Mouse (Mus musculus): ENCODE measurements at regions not wholly inside any gene's neighbourhood (a gene's known extent, or its start where the extent isn't known, plus 50 kb on each side); places are given as distances from the start of the nearest gene placed in this dataset.

GRCm38 (mm10) chr9:30355642-30356041 is 71.3 kb upstream of the Snx19 start:
- Histone ChIP-seq H3K27ac (ENCODE audit: low read depth, low read length) (no peak overlapping the region), H3K4me2 (replicated peaks; ENCODE audit: low read depth, low read length) (no peak overlapping the region), H3K9ac (ENCODE audit: low read depth, low read length) (no peak overlapping the region), H3K4me3 (ENCODE audit: low read depth, low read length) (no peak overlapping the region), H3K4me1 (replicated peaks; ENCODE audit: control insufficient read depth, insufficient read depth, low read length) (no peaks in the 10 kb centered on the region), H3K36me3 (ENCODE audit: control insufficient read depth, insufficient read depth, low read length) (no peaks in the 10 kb centered on the region), H3K27me3 (ENCODE audit: control insufficient read depth, insufficient read depth, low read length) (no peaks in the 10 kb centered on the region), H3K9me3 (ENCODE audit: control insufficient read depth, low read length) (no peaks in the 10 kb centered on the region)
- WGBS, result 95% methylated on average over 2 of the region's 2 CpGs
- no peak for ATAC-seq (ENCODE audit: low FRiP score)
- DNase-seq (ENCODE audit: low spot score), result no peak

GRCm38 (mm10) chr9:30369554-30370440 is 57.1 kb upstream of the Snx19 start:
- Histone ChIP-seq H3K9ac (ENCODE audit: low read depth, low read length) (no peak overlapping the region), H3K27me3 (ENCODE audit: control insufficient read depth, insufficient read depth, low read length) (no peaks in the 10 kb centered on the region), H3K4me2 (replicated peaks; ENCODE audit: low read depth, low read length) (no peak overlapping the region), H3K9me3 (ENCODE audit: control insufficient read depth, low read length) (no peaks in the 10 kb centered on the region), H3K4me3 (ENCODE audit: low read depth, low read length) (no peak overlapping the region), H3K36me3 (ENCODE audit: control insufficient read depth, insufficient read depth, low read length) (no peaks in the 10 kb centered on the region), H3K4me1 (replicated peaks; ENCODE audit: control insufficient read depth, insufficient read depth, low read length) (no peaks in the 10 kb centered on the region), H3K27ac (ENCODE audit: low read depth, low read length) (no peak overlapping the region)
- WGBS, result 78% methylated on average over 11 of the region's 11 CpGs
- ATAC-seq (ENCODE audit: low FRiP score), result no peak
- DNase-seq (ENCODE audit: low spot score), result no peak

- no peaks in the 10 kb centered on the region for H3K9me3 ChIP-seq (ENCODE audit: control insufficient read depth, low read length)
- no peaks in the 10 kb centered on the region for H3K36me3 ChIP-seq (ENCODE audit: control insufficient read depth, insufficient read depth, low read length)
- H3K4me1 ChIP-seq (replicated peaks; ENCODE audit: control insufficient read depth, insufficient read depth, low read length), result no peaks in the 10 kb centered on the region
- H3K4me3 ChIP-seq (ENCODE audit: low read depth, low read length), result no peak overlapping the region
- no peak overlapping the region for H3K9ac ChIP-seq (ENCODE audit: low read depth, low read length)
- WGBS, result 81% methylated on average over 2 of the region's 2 CpGs
- ATAC-seq (ENCODE audit: low FRiP score) (no peak), DNase-seq (ENCODE audit: low spot score) (no peak)
- H3K4me2 ChIP-seq (replicated peaks; ENCODE audit: low read depth, low read length), result no peak overlapping the region
- no peak overlapping the region for H3K27ac ChIP-seq (ENCODE audit: low read depth, low read length)
- H3K27me3 ChIP-seq (ENCODE audit: control insufficient read depth, insufficient read depth, low read length), result no peaks in the 10 kb centered on the region
These were observed 56.1 kb upstream of the Snx19 start for GRCm38 (mm10) chr9:30370789-30371188.

GRCm38 (mm10) chr9:30376908-30377307 is 50.0 kb upstream of the Snx19 start:
- 81% methylated on average over 3 of the region's 3 CpGs for WGBS
- Histone ChIP-seq H3K36me3 (ENCODE audit: control insufficient read depth, insufficient read depth, low read length) (no peaks in the 10 kb centered on the region), H3K4me3 (ENCODE audit: low read depth, low read length) (no peak overlapping the region), H3K4me1 (replicated peaks; ENCODE audit: control insufficient read depth, insufficient read depth, low read length) (no peaks in the 10 kb centered on the region), H3K9ac (ENCODE audit: low read depth, low read length) (no peak overlapping the region), H3K27me3 (ENCODE audit: control insufficient read depth, insufficient read depth, low read length) (no peaks in the 10 kb centered on the region), H3K27ac (ENCODE audit: low read depth, low read length) (no peak overlapping the region), H3K4me2 (replicated peaks; ENCODE audit: low read depth, low read length) (no peak overlapping the region), H3K9me3 (ENCODE audit: control insufficient read depth, low read length) (no peaks in the 10 kb centered on the region)
- ATAC-seq (ENCODE audit: low FRiP score) (no peak), DNase-seq (ENCODE audit: low spot score) (no peak)

All from hindbrain, embryonic 11.5 days (tissue).